Mouse (Mus musculus): ENCODE data around the gene Casp2.

The Casp2 gene

DNA sequence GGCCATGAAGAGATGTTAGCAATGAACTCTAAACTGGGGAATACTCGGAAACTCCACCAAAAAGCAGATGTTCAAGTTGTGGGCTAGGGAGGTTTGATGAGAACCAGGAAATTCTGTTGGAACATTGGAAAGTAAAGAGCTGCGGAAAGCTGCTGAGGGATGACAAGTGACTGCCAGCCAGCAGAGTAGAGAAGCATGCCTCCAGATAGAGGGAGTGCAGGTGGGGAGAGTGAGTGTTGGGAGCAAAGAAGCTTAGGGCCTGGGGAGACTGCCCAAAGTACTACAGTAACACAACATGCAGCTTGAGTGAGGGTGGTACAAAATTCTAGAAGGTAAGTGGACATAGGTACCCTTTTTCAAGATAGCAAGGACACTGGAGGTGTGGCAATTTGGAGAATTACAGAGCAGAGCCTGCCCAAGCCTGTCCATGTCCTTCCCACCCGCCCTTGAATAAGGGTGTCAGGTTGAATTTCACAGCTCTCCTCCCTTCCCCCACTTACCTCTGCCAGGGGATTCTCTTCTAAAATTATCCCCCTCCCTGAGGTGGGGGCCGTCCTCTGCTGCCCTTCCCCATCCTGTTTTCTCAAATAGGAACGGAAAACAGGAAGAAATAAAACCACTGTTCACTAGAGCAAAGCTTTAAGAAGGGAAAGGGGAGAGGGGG is 18.2 kb downstream of the Casp2 start:
- DNase-seq, result no peak

DNA sequence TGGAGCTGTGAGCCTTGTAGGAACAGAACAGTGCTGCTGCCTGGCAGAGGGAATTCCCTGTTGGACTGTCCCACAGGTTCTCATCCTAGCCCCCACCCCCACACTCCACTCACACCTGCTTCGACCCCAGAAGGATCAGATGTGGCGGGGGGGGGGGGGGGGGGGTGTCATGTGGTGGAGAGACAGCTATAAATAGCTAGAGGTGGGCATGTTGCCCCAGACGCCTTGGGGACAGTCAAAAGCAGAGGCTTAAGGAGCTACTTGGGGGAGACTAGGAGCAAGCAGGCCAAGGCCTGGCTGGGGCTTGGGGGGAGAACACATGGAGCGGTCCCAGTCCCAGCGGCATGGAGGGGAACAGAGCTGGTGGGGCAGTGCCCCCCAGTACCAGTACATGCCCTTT is 21.7 kb downstream of the Casp2 start, which contains the start of gene Clcn1:
Gene Clcn1 (plus strand): TSS at position 238 of the 400 bp plus-strand sequence.
- DNase-seq, result no peak

DNA sequence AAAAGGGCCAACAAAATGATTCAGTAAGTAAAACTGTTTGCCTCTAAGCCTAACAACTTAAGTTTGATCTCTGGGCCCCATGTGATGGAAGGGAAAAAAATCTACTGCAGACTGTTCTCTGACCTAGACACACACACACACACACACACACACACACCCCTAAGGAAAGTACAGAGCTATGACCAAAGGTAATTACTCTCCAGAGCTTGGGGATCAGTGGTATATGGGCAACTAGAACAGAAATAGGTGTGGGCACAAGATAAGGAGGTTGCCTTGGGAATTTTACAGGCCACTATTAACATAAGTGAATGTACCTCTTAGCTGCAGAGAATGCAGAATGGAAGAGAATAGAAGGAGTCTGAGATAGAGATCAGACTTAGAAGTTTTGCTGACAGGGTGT is 22.8 kb downstream of the Casp2 start:
- no peak for DNase-seq

DNA sequence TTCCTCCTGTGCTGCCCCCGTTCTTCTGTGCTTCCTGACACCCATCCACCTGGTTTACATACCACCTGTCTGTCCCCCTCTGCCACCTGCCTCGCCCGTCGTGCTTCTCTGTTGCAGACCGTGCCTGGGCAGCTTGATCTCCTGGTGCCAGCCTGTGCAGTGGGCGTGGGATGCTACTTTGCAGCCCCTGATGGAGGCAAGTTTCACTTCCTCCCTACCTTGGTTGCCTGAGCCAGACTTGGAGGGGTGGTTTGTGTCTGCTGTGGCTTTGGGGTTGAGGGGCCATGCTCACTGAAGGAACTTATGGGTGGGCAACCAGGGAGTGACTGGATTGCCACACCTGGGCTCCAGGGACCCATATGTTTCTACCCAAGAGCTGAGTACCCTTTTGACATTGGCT is 28.5 kb downstream of the Casp2 start:
- DNase-seq, result no peak

DNA sequence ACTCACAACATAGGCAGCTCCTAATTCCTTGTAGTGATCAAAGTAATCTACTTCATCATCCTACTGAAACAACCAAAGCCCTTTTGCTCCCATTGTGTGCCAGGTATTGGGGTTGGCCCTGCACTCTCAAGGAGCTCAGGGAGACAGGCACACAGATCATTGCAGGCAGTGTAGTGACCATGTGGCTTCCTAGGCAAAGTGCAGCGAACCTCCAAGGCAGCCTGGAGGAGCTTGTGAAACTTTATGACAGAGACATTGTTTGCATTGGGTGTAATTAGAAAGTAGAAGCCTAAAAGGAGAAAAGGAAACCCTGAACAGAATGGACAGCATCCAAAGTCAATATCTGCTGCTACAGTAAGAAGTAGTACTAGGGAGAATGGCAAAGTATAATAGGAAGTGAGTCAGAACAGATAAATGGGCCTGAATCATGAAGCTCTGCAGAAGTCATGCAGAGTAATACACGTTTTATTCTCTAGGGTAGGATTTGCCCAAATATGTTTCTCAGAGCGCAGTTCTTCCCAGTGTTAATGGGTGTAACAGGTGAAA is 30.8 kb downstream of the Casp2 start:
- no peak for DNase-seq

DNA sequence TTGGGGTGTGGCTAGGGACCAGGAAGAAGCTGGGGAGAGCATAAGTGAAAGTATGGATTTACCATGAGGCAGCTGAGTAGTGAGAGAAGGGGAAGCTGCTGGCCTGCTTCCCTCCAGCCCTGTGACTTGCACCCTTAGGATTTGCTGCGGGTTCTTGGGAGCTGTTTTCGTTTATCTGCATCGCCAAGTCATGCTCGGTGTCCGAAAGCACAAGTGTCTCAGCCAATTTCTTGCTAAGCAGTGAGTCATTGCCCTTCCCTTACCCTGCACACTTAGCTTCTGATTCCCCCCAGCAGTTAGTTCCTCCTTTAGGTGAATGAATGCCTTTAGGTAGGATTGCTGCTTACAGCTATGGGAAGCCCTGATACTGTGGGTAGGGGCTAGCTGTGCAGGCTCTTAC is 34.6 kb downstream of the Casp2 start:
- DNase-seq, result no peak

DNA sequence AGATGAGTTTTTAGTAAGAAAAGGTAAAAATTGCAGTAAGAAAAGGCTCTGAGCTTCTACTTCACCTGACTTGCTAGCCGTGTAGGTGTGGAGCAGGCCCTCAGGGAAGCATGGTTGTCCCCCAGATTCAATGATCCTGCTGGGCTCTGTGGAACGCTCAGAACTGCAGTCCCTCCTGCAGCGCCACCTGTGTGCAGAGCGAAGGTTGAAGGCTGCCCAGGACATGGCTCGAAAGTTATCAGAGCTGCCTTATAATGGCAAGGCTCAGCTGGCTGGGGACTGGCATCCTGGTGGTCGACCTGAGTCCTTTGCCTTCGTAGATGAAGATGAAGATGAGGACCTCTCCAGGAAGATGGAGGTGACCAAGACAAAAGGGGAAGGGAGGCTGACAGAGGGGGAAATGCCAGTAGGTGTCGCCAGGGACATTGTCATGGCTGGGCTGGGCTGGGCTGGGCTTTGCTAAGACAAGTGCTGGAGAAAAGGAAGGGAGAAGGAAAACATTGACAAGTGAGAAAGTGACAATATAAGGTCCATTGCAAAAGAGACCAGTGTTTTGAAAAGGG is 45.1 kb downstream of the Casp2 start:
- DNase-seq, result no peak

DNA sequence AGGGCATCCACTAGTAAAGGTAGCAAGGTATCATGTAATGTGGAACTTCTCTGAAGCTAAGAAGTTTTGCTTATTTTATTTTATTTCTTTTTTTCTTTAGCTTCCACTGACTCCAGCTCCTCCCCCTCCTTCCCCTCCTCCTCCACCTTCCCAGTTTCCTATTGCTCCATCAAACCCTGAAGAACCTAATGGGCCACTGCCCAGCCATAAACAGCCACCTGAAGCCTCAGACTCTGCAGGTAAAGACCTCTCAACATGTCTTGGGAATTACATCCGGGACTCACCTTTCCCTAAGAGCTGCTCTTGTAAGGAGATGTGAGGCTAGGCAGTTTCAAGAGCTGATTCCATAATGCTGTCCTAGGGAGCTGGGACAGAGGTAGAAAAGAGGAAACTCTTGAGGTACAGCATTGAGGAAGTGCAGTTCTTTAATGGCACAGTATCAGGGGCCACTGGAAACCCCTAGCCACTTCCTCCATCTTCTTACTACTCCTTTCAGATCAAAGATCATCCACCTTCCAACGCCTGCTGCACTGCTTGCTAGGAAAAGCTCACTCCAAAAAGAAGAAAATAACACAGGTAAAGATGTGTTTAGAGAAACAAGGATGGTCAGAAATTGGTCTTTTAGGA is 45.8 kb downstream of the Casp2 start:
- no peak for DNase-seq

DNA sequence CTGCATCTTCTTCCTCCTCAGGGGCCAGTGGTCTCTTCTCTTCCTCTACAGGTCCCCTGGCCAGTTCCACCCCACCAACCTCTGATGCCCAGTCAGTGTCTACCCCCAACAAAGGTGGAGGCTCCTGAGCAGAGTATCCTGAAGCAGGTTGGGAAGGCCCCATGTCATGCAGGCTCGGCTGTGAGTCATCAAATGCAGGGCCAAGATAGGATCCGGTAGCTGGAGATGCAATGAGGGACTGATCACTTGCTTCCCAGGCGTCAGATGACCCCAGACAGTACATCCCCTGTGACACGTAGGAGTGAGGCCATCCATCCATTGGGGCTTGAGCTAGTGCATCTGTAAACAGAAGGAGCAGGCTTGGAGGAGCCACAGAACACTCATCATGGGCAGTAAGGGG is 53.5 kb downstream of the Casp2 start:
- DNase-seq, result no peak

DNA sequence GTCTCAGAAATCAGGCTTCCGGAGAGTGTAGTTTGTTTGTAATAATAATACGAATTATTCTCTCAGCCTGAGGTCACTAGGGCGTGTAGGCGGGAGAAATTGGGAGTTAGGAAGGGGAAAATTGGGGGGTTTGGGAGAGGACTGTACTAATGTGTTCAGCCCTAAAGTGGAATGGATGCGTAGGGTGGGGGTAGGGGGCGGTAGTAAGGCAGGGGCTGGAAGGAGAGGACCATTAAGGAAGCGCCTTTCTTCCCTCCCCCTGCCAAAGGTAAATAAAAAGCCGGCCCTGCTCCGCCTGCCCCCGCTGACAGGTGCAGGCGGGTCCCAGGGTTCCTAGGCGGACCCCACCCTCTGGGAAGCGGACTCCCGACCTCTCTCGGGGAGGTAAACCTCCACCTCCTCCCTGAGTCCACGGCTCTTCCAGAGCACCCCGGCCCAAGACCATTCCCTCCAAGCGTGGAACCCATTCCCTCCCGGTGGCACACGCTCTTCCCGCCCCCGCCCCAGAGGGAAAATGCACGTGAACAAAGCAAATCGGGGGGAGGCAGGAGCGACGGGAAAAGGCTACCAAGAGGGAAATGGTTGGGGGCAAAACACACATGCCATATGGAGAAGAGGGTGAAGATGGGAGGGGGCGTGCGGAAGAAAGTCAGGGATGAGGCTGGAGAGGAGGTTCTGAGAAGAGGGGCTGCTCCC is 58.7 kb downstream of the Casp2 start:
- no peak for DNase-seq

DNA sequence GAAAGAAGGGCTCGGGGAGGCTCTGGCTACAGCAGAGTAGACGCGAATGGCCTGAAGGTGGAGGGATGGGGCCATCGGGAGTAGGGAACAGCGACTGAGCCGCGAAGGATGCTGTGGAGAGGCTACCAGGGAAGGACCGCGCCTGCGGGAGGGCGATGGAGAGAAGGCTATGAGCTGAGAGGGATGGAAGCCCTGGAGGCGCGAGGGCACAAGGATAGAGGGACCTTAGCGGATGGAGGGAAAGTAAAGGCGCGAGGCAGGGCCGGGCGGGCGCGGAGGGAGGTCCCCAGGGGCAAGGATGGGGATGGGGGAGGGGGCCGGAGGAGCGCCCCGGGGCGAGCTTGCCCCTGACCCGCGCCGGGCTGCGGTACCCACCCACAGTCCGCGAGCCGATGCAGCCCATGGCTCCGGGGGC is 59.3 kb downstream of the Casp2 start:
- peak in 1 of 2 experiments; percentile 29 for DNase-seq

DNA sequence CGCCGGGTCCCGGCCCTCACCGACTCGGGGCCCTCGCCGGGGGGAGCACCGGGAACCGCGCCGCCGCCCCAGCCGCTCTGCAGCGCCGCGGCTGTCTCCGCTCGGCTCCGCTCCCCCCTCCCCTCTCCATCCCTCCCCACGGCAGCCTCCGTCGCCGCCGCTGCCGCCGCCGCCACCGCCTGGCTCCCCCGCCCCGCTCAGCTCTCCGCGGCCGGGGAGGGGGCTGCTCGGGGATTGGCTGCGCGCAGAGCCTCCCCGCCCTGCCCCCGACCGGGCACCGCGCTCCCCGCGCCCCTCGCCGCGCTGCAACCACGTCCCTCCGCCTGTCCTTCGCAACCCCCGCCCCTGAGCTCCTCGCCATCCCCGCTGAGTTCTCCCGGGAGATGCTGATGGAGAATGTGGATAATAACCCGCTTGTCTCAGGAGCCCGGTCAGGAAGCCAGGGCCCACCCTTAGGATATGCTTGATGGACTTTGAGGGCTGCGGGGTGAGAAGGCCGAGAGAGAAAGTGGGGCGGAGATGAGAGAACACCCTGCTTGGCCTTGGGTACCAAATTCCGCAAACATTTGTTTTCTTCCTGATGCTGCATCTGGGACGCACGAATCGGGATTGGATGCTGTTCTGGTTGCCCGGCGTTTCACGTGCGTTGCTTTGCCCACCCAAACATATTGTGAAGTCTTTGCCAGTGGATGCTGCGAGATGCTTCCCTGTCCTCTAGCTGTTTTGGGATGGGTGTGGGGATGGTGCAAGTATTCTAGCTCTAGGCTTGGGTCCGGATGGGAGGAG is 59.9 kb downstream of the Casp2 start, which contains the start of gene Fam131b:
Gene Fam131b (minus strand): TSS at position 162 of the 786 bp plus-strand sequence.
- DNase-seq, result peak in 1 of 2 experiments; percentile 48

DNA sequence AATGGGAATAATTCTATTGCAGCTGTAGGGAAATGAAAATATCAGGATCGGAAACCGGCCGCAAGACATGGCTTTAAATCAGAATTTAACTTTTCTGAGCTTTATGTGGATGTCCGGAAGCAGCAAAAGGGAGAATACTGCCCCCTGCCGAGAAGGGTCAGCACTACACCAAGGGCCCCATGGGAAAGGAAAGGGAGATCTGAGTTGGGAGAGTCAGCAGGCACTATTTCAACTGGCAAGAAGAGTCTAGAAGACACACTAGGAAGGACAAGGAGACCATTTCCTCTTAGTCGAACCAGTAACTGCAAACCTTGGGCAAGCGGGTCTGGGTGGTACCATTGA is 60.5 kb downstream of the Casp2 start:
- DNase-seq, result peak; percentile 68 to 85

DNA sequence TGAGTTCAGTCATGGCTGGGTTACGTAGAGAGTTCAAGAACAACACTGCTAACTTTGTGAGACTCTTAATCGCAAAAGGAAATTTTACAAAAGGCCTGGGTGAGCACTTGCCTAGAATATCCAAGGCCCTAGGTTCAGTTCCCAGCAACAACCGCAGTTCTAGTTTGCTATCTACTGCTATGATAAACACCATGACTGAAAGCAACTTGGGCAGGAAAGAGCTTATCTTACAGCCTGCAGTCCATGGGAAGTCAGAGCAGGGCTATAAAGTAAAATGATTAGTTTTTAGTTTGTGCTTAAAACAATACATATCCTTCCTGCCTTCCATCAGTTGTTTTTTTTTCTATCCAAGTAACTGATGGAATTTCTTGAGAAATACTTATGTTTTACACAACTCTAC is 61.7 kb downstream of the Casp2 start:
- DNase-seq, result no peak

DNA sequence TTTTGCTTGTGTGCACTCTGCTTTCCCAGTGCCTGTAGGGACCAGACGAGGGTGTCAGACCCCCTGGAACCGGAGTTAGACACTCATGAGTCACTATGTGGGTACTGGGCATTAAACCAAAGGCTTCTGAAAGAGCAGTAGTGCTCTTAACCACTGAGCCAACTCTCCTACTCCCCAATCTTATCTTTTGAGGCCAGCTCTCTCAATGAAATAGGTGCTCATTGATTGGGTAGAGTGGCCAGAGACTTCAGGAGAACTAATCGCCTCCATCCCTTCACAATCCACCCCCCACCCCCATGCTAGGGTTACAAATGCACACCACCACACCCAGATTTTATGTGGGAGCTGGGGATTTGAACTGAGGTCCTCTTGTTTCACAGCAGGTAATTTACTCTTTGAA is 64.0 kb downstream of the Casp2 start:
- DNase-seq, result no peak

DNA sequence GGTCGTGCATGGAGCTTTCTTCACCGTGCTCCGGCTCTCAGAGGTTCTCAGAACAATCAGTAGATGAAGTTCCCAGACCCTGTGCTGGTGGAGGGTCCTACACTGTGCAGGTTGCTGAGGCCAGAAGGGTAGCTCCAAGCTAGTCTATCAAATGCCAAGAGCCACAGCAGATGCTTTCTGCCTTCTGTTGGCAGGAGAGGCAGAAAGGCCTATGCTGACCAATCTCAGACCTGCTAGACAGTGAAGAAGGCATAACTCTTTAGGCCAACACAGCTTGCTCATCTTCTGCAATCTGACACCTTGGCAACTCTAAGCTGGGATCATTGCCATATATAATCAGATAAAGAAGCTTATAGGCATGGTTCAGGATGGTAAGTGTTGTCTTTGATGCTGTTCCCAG is 65.4 kb downstream of the Casp2 start:
- DNase-seq, result no peak

DNA sequence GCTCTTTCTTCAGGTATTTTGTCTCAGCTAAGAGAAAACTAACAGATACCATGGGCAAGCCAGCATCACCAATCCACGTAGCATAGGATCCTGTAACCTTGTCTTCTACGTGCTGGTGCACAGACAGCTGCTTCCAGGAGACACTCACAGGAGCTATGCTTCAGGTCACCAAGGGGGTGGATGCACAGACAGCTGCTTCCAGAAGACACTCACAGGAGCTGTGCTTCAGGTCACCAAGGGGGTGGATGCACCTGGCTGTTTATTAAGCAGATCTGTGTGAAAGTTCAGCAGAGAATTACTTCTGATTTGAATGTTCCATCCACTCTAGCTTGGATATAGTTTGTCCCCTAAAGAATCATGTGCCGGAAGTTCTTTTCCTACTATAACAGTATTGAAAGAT is 66.2 kb downstream of the Casp2 start:
- no peak for DNase-seq

Data from lung, postnatal 4 days (tissue).